In the genomic region with DNA sequence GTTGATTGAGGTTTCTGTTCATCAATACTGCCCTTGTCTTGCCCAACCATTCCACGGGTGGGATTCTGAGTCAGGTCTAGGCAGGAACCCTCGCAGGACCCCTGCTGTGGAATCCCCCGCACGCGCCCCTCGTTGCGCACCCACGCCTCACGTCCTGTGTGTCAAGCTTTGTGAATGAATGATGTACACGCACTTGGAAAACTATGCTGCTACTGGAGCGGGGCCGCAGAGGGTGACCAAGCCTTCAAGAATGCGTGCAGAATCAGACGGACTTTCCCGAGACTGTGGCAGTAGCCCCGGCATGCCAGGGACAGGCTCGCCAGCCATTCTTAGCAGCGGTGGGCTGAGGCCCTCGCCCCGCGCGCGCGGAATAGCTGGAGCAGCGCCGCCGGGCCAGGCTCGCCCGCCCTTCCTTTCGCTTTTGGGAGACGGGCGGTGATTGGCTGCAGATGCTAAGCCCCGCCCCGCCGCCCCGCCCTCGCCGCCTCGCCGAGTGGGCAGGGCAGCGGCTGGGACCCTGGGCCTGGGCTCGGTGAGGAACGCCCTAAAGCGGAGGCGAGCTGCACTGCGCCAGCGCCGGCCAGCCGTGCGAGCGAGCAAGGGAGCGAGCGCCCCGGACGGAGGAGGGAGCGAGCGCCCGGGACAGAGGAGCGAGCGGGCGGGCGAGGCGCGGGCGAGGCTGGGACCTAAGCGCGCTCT, we compare ENCODE assay signal across 8 mouse cellular contexts. TPM values are rescaled to one million over a fixed set of nuclear protein-coding genes. Genes with fewer than 3 reads are reported as not detected.
A peak's percentile ranks its signal among the peaks of the same experiment; 100 is the strongest.
DNase-seq lines count a peak whose midpoint lies in the region; ATAC-seq and TF ChIP-seq lines count a peak whose summit lies in the region.

No protein-coding gene starts in this region.

- H3K4me3 ChIP-seq in embryonic facial prominence, embryonic 13.5 days: peak overlapping the region; percentile 67
- H3K4me3 ChIP-seq in heart, adult 2 months: peak overlapping the region; percentile 88
- H3K4me3 ChIP-seq in limb, embryonic 12.5 days (replicated peaks): peak overlapping the region; percentile 68
- peak overlapping the region; percentile 62 for H3K4me3 ChIP-seq in midbrain, embryonic 14.5 days (replicated peaks; ENCODE audit: low read depth, low read length)

- peaks cover 12% of the 10 kb centered on the region for H3K27me3 ChIP-seq in embryonic facial prominence, embryonic 13.5 days
- H3K27me3 ChIP-seq in heart, adult 2 months (ENCODE audit: control insufficient read depth, insufficient read depth, low read length): no peaks in the 10 kb centered on the region
- 0 out of 2 replicates have a peak, but pooled peaks cover 7% of the 10 kb centered on the region for H3K27me3 ChIP-seq in limb, embryonic 12.5 days
- H3K27me3 ChIP-seq in midbrain, embryonic 14.5 days (ENCODE audit: control insufficient read depth, insufficient read depth, low read length): peaks cover 88% of the 10 kb centered on the region

- WGBS in embryonic facial prominence, embryonic 13.5 days: under 1% methylated on average over 65 of the region's 67 CpGs
- under 1% methylated on average over 67 of the region's 67 CpGs for WGBS in heart, adult 2 months
- WGBS in limb, embryonic 12.5 days: under 1% methylated on average over 63 of the region's 67 CpGs
- under 1% methylated on average over 60 of the region's 67 CpGs for WGBS in midbrain, embryonic 14.5 days

- peak overlapping the region; percentile 87 for H3K4me2 ChIP-seq in embryonic facial prominence, embryonic 13.5 days
- H3K4me2 ChIP-seq in limb, embryonic 12.5 days: peak overlapping the region; percentile 71
- peak overlapping the region; percentile 86 for H3K4me2 ChIP-seq in midbrain, embryonic 14.5 days (ENCODE audit: low read length)

- H3K4me1 ChIP-seq in embryonic facial prominence, embryonic 13.5 days: peaks cover 42% of the 10 kb centered on the region
- peaks cover 14% of the 10 kb centered on the region for H3K4me1 ChIP-seq in heart, adult 2 months (ENCODE audit: control insufficient read depth, insufficient read depth, low read length)
- peaks cover 28% of the 10 kb centered on the region for H3K4me1 ChIP-seq in limb, embryonic 12.5 days (replicated peaks)
- H3K4me1 ChIP-seq in midbrain, embryonic 14.5 days (ENCODE audit: control insufficient read depth, insufficient read depth, low read length): peaks cover 5% of the 10 kb centered on the region; the same call in 1 of the 2 replicates

- 0 out of 2 replicates have a peak, but pooled peaks cover 2% of the 10 kb centered on the region for H3K79me2 ChIP-seq in heart, adult 2 months (replicated peaks; ENCODE audit: control insufficient read depth, insufficient read depth, low read length)

- peak; percentile 89 for TF ChIP-seq POLR2A in heart, adult 2 months (IDR thresholded peaks at IDR 0.05; ENCODE audit: insufficient read depth, low read depth, low read length)

- peak; percentile 96 for ATAC-seq in embryonic facial prominence, embryonic 13.5 days (ENCODE audit: insufficient number of reproducible peaks, insufficient read depth, low FRiP score, low TSS enrichment, low read depth)
- peak; percentile 94 for ATAC-seq in limb, embryonic 12.5 days (ENCODE audit: insufficient number of reproducible peaks, insufficient read depth, low FRiP score, low TSS enrichment, low read depth)
- ATAC-seq in midbrain, embryonic 14.5 days (ENCODE audit: low FRiP score, low TSS enrichment): peak; percentile 96

- no peaks in the 10 kb centered on the region for H3K9me3 ChIP-seq in embryonic facial prominence, embryonic 13.5 days
- no peaks in the 10 kb centered on the region for H3K9me3 ChIP-seq in limb, embryonic 12.5 days
- H3K9me3 ChIP-seq in midbrain, embryonic 14.5 days (ENCODE audit: control insufficient read depth, low read length): no peaks in the 10 kb centered on the region

- TF ChIP-seq EP300 in heart, adult 2 months (IDR thresholded peaks at IDR 0.05; ENCODE audit: insufficient read depth, low read depth, low read length): 0 out of 2 replicates have a peak, but pooled peaks have one; percentile 62

- DNase-seq in 3134 (ENCODE audit: extremely low read depth, insufficient read length, low spot score): peak; percentile 94
- peak; percentile 98 to 99 for DNase-seq in adrenal gland, postnatal 36 days
- DNase-seq in heart, adult 2 months: peak; percentile 99 to 100
- peak; percentile 94 to 95 for DNase-seq in kidney, adult 8-10 months
- DNase-seq in midbrain, embryonic 14.5 days: peak; percentile 90
- peak; percentile 92 for DNase-seq in spleen, adult 12 weeks (ENCODE audit: low spot score)

- intact Hi-C loops in heart, adult 2 months (cut with DNase I): loop anchor here (2.0 to 10.0 kb wide), 4 partner anchors 15 to 291 kb away; no protein-coding TSS in a partner anchor

- peak; percentile 44 for TF ChIP-seq CTCF in heart, adult 2 months (IDR thresholded peaks at IDR 0.05)

- H3K9ac ChIP-seq in embryonic facial prominence, embryonic 13.5 days: peak overlapping the region; percentile 79
- peak overlapping the region; percentile 87 for H3K9ac ChIP-seq in heart, adult 2 months (ENCODE audit: low read depth, low read length)
- peak overlapping the region; percentile 80 for H3K9ac ChIP-seq in limb, embryonic 12.5 days (replicated peaks)
- H3K9ac ChIP-seq in midbrain, embryonic 14.5 days (replicated peaks; ENCODE audit: low read length): peak overlapping the region; percentile 42

- no peaks in the 10 kb centered on the region for H3K36me3 ChIP-seq in embryonic facial prominence, embryonic 13.5 days
- H3K36me3 ChIP-seq in heart, adult 2 months (ENCODE audit: control insufficient read depth, insufficient read depth, low read length): peaks cover 22% of the 10 kb centered on the region
- no peaks in the 10 kb centered on the region for H3K36me3 ChIP-seq in limb, embryonic 12.5 days
- no peaks in the 10 kb centered on the region for H3K36me3 ChIP-seq in midbrain, embryonic 14.5 days (ENCODE audit: control insufficient read depth, insufficient read depth, low read length)

- H3K27ac ChIP-seq in embryonic facial prominence, embryonic 13.5 days: peak overlapping the region; percentile 88
- peak overlapping the region; percentile 99 for H3K27ac ChIP-seq in heart, adult 2 months
- peak overlapping the region; percentile 90 for H3K27ac ChIP-seq in limb, embryonic 12.5 days
- no peak overlapping the region for H3K27ac ChIP-seq in midbrain, embryonic 14.5 days (replicated peaks; ENCODE audit: low read depth, low read length)

RNA-seq across cellular contexts. Expression of a gene that starts 59.6 kb away (rescaled TPM):
- total RNA-seq in adrenal gland, postnatal 36 days (2021): 10 to 100 TPM; 28.6 to 36.8 TPM
- polyA plus RNA-seq in embryonic facial prominence, embryonic 13.5 days (2015; fragmentation: Nextera tagmentation; extraction: Ambion mirVana): 40.8 and 46.3 TPM in 2 replicates
- total RNA-seq in heart, adult 2 months (2021): 10 to 100 TPM; 40.7 to 48.7 TPM
- polyA plus RNA-seq in heart, adult 2 months (2012; rRNA removed): 22.6 and 39.6 TPM in 2 replicates
- polyA plus RNA-seq in limb, embryonic 12.5 days (2016; fragmentation: Nextera tagmentation; extraction: Ambion mirVana): 47.7 and 48.5 TPM in 2 replicates
- 8.3 and 19.6 TPM in 2 replicates for polyA plus RNA-seq in midbrain, embryonic 14.5 days (2014; fragmentation: Nextera tagmentation; extraction: Ambion mirVana)
